Mouse (Mus musculus): ENCODE measurements around the gene Katnal1.

Katnal1 gene

DNA sequence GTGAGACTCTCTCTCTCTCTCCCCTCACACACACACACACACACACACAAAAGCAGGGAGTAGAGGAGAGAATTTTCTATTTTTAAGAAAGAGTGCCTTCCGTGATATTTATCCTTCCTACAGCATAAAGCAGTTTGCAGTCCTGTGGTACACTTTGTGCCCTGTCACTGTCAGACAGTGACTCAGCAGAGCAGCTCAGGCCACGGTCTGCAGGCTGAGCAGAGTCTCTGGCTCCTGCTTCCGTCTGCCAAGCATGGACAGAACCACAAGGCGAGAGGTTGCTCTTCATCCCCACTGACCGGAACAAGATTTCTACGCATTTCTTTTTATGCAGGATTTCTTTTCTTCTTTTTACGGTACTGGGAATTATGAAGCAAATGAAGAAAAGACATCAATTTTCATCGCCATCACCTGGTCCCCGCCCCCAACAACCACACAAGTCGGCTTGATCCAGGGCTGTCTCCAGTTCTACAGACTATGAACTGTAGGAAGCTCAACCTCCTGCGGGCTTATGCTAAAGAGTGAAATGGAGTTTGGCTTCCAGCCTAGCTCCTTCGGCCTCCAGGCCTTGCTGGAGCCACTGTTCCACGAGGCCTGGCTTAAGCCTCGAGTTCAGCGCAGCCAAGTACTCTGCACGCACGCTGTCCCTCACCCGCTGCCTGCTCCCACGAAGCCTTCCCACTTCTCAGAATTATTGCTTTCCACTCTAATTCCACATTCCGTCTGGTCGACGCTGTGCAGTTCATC, 25.4 kb upstream of the Katnal1 start:
- peak; percentile 72 for DNase-seq (ENCODE audit: low read depth, low spot score)

DNA sequence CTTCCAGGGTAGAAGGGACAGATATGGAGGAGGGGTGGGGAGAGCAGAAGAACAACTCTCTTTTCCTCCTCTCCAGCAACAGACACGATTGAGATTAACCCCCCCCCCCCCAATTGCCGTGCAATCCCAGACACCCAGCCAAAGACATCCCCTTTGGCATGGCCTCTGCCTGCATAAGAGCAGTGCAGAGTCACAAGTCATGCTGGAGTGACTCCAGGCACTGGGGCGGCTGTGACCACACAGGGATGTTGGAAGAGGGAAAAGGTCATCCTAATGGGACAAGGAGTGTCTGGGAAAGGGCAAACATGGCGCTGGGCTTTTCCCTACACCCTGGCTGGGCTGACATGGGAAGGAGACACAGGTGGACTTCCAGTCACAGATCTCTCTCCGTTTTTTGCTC, 24.0 kb upstream of the Katnal1 start:
- no peak for DNase-seq (ENCODE audit: low read depth, low spot score)

GRCm38 (mm10) chr5:148952419-148952818, 23.3 kb upstream of the Katnal1 start:
- DNase-seq (ENCODE audit: low read depth, low spot score), result no peak

DNA sequence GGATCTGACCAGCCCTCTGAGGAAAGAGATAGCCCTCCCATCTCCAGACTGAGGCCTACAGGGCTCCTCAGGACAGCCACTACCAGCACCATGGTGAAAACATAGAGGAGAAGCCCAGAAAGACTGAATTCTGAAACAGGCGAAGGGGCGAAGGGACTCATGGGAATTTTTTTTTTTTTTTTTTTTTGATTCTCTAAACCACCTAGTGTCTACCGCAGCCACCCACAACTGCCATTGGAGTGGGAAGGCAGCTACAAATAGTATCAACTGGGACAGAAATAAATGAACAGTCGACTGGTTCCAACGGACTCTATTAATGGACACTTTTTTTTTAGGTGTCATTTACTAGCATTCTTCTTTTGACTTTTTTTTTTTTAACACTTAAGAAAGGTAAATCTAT, 22.2 kb upstream of the Katnal1 start:
- DNase-seq (ENCODE audit: low read depth, low spot score), result peak; percentile 50

DNA sequence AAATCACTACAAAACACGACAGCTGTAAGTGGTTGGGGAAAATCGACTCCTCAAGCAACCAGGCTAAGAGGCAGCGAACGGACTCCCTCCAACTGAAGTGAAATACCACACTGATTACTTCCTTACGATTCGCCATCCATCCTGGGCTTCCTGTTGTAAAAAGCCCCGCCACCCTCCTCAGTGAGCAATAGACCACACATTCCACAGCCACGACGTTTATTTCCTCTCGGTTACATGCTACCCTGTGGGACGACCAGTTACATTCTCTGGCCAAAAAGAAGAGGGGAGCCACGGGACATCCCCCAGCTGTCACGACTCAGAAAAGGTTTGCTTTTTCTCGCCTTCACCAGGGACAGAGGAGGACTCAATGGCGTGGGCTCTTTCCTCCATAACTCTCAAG, 20.9 kb upstream of the Katnal1 start:
- no peak for DNase-seq (ENCODE audit: low read depth, low spot score)

GRCm38 (mm10) chr5:148948577-148948976, 19.5 kb upstream of the Katnal1 start:
- no peak for DNase-seq (ENCODE audit: low read depth, low spot score)

- DNase-seq (ENCODE audit: low read depth, low spot score), result no peak
These were observed 18.3 kb upstream of the Katnal1 start for GRCm38 (mm10) chr5:148947412-148947811.

DNA sequence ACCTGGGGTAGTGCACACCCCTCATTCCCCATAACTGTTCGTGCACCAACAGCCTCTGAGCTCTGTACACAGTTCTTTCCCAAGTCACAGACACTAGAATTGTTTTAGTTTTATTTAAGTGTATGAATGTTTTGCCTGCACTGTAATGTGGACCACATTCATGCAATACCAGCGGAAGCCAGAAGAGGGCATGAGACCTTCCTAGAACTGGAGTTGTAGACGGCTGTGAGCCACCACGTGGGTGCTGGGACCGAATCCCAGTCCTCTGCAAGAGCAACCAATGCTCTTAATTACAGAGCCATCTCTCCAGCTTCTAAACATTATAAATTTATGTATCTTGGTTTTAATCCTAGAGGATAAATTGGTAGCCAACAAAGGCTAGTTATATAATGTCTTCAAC, 17.7 kb upstream of the Katnal1 start:
- DNase-seq (ENCODE audit: low read depth, low spot score), result no peak

DNA sequence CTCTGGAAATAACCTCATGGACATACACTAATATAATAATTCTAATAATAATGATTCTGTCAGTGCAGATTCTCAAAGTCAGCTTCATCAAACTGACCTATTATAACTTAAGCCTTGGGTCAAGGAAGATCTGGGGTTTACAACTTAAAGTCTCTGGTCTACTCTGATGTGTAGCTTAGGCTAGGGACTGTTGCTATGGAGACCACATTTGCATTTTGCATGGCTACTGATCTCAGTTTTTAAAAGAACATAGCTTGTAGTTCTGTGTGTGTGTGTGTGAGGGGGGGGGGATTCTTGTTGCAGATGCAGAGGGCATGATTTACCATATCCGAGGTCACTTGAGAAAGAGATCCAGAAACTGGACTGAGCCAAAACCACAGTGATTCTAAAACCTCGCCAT, 16.6 kb upstream of the Katnal1 start:
- DNase-seq (ENCODE audit: low read depth, low spot score), result no peak

DNA sequence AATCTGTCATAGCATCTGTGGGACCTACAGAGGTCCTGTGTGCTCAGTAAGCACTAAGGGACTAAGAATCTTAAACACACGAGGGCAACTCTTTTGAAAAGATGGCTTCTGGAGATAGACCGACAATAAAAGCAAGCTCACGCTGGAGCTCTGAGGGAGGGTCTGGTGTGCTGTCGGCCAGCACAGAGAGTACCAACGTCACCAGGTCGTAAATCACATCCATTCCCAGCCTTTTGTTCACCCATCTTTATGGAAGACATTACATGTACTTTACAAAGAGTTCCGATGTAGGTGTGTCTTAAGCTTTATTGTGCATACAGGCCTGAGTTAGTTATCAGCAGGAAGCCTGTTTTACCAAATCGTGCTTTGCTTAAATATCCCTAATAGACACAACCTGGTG, 14.9 kb upstream of the Katnal1 start:
- DNase-seq (ENCODE audit: low read depth, low spot score), result no peak

DNA sequence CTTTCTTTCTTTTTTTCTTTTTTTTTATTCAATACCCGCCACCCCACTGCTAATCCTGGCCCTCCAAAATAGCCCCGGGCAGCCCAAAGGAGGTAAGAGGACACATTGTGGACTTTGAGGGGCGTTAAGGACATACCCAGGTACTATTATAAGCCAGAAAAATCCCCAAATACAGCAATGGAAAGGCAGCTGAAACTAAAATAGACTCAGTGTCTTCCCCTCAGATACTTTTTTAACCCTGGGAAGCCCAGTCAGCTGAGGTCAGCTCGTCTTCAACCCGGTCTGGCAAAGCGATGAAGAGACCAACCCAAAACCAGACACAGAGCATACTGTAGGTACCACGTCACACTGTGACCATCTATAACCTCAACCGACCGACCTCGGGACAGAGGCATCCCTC, 14.3 kb upstream of the Katnal1 start:
- no peak for DNase-seq (ENCODE audit: low read depth, low spot score)

DNA sequence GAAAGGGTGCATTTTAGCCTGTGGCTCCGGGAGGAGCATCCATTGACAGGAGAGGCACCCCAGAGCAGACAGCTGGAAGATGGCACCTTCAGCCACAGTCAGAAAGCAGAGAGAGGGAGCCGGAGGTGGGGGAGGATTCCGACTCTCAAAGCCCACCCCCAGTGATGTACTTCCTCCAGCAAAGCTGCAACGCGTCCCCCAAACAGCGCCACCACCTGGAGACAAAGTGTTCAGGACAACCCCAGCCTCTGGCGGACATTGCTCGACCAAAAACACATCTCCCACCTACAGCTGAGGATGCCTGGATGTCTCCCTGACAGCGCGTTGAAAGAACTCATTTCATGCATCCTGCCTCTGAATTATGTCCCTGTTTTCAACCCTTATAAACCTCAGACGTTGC, 13.8 kb upstream of the Katnal1 start:
- no peak for DNase-seq (ENCODE audit: low read depth, low spot score)

DNA sequence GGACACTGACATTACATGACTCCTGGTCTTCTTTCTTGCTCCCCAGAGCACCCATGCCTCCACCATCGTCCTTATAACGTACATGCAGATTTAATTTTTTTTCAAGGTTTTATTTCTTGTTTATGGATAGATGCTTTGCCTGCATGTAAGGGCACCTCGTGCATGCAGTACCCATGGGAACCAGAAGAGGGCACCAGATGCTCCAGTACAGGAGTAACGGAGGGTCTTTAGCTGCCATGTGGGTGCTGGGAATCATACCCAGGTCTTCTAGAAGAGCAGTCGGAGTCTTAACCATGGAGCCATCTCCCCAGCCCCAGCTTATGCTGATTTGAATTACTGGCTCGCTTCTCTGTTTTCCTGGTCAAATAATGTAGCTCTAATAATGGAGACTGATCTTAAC, 13.2 kb upstream of the Katnal1 start:
- DNase-seq (ENCODE audit: low read depth, low spot score), result no peak

DNA sequence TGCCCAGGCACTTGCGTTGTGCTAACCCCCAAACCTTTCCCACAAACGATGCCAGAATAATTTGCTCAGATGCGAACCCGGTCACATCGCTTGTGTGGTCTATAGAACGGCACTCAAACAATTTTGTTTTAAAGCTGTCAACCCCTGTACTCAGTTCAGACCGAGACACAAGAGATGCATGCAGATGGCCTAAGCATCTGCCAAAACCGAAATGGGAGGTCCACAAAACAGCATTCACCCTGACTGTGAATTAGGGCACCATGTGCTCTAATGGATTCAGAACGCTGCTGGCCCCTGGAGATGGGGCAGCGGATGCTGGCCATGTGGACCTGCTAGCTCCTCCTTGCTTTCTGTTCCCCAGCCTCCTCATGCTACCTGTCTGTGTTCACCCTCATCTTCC, 12.7 kb upstream of the Katnal1 start:
- DNase-seq (ENCODE audit: low read depth, low spot score), result no peak

- no peak for DNase-seq (ENCODE audit: low read depth, low spot score)
These were observed 10.8 kb upstream of the Katnal1 start for GRCm38 (mm10) chr5:148939948-148940382.

DNA sequence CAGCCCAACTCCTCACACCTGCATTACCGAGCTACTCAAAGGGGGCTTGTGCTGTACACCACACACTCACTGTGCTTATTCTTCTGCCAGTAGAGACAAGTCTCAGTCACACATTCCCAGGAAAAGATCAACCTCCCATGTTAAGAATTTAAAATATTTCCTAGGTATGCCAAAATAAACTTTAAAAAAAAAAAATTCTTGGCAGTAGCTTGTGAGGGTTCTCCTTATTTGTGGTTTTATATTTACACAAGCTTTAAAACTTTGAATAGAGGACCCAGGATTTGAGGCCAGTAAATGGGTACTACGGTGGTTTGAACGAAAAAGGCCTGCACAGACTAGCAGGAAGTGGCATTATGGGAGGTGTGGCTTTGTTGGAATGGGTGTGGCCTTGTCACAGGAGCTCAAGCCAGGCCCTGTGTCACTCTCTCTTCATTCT, 7.4 kb upstream of the Katnal1 start:
- no peak for DNase-seq (ENCODE audit: low read depth, low spot score)

DNA sequence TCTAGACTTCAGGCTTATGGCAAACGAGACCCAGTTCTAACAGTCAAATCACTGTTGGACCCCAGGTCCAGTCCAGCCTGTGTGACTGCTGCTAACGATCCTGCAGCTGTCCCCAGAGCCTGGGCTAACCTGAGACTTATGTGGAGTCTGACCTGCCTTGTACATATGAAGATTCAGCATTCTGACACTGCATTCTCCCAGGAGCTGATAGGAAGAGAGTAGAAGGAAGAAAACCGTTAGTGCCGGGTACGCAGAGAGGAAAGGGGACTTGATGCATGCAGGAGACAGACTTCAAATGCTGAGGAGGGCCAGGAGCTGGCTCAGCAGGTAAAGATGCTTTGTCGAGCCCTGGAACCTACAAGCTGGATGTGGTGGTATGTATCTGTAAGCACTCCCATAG, 6.8 kb upstream of the Katnal1 start:
- no peak for DNase-seq (ENCODE audit: low read depth, low spot score)

DNA sequence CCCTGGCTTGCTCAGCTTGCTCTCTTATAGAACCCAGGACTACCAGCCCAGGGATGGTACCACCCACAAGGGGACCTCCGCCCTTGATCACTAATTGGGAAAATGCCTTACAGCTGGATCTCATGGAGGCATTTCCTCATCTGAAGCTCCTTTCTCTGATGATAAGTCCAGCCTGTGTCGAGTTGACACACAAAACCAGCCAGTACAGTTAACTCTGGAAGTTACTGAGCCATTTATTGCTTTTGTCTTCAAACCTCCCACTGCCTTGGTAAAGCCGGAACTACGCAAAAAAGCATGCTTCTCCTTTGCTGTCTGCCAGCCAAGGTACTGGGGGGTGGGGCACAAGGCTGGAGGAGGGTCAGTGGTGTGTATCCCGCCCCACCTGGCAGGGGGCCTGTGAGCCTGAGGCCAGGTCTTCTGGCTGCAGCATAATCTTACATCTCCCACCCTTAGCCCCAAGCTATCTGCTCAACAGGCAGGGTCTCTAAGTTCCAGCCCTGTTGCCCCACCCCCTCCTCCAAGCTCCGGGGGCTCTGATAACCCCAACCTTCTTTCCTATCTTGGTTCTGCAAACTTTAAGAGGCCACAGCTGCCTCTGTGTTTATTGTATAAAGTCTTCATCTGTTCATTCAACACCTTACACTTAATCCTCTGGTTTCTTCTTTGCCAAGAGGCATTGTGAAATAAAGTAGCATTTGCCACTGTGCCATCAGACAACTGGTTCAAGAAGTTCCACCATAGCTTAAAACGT, 6.1 kb upstream of the Katnal1 start:
- no peak for DNase-seq (ENCODE audit: low read depth, low spot score)

DNA sequence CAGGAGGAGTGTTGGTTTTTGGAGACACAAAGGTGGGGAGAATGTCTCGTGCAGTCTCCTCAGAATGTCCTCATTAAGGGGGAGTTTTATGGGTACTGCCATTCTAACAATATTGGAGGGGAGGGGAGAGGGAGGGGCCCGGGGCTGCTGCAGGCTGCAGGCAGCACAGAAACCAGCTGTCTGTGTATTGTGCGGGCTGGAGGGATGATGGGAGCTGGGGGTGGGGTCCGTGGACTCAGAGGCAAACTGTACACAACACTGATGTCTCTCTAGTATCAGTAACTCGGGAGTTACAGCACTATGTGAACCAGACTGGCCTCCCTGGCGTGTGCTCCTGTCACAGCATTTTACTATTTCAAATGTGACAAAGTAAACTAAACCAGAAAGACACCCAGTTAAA, 5.3 kb upstream of the Katnal1 start:
- no peak for DNase-seq (ENCODE audit: low read depth, low spot score)

DNA sequence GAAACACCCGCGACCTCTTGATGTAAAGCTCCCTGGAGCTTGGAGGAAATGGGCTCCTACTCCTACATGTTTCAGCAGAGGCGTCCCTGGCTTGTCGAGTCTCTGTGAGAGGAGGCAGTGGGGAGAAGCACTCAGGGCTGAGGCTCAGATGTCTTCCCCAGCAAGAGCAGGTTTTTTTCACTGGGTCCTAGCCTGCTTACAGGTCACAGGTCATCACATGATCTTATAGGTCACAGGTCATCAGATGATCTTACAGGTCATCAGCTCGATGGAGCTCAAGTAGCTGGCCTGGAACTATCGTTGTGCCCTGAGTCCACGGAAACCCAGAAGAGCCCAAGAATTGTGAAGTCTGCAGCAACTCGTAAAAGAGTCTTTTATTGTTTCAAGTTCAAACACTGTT, 4.6 kb upstream of the Katnal1 start:
- no peak for DNase-seq (ENCODE audit: low read depth, low spot score)

DNA sequence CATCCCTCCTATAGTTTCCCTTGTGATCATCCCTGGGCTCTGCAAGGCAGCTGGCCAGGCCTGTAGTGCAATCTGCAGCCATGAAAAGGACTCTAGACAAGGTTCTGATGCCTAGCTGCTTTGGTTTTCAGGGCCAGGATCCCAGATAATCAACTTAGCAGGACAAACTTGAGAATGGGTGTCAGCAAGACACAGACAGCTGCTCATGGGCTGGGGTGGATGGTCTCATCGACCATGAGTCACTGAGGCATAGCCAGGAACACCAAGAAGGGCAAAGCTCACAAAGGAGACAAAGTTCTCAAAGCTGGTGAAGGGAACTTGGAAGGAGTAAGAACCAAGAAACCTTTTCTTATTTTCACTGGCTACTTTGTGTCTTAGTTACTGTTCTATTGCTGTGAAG, 2.2 kb upstream of the Katnal1 start:
- DNase-seq (ENCODE audit: low read depth, low spot score), result no peak

DNA sequence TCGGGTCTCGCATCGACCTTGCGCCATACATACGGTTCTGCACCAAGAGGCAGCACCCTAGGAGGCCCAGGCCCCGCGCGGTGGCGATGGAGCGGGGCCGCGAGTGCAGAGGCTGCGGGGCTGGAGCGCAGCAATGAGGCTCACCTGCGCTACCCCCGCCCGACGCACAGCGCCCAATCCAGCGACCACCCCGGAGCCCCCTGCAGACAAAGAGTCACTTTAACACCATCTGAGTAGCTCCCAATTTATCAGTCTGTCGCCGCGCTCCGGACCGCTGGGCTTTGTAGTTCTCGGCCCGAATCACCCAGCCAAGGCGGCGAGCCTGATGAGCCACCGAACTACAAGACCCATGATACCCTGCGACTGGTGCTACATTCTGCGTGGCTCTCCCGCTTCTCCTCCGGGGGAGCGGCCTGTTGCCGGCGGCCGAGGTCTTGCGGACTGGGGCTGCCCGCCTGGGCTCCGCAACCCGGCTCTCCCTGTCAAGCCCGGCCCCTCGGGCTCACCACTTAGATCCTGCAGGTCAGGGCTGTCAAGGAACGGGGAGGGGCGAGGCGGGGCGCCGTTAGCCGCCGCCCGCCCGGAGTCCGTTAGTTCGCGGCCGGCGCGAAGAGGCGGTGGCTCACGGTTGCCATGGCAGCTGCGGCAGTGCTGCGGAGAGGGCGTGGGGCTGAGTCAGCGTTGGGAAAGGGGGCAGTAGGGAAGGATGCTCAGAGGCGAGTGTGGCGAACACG, 571 bp downstream of the Katnal1 start:
- DNase-seq (ENCODE audit: low read depth, low spot score), result peak; percentile 99
